Mouse (Mus musculus) adrenal gland (tissue): Measurements from ENCODE around the gene Myl9.

ENCODE experiments used
- intact Hi-C: fragments of 180-260 bp; cut with DNase I; formaldehyde crosslinking; loops from one replicate; pipeline ENCODE4 v1.15.1; 2025

The Myl9 gene

DNA sequence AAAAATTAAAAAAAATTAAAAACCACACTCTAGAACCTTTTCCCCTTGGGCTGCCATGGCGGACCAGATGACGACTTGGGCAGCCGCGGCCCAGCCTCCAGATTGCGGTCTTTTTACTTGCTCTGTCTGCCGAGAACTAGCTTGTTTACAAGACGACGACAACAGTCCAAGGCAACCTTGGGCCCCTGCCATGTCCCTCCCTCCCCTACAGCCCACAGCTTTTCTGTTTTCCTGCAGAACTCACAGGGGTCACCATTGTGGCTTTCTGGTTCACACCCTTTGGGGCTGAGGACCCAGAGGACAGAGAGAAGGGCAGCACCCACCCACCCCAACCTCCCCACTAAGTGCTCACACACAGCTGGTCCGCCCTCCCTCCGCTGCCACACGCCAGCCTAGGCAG is 12.1 kb upstream of the Myl9 start:
- intact Hi-C loops, result loop anchor here (5.0 kb wide), 1 partner anchor 41 kb away; no protein-coding TSS in a partner anchor

GRCm38 (mm10) chr2:156764022-156764421 is 11.2 kb upstream of the Myl9 start:
- intact Hi-C loops, result loop anchor here (5.0 kb wide), 1 partner anchor 42 kb away; no protein-coding TSS in a partner anchor

- intact Hi-C loops, result loop anchor here (5.0 kb wide), 1 partner anchor 42 kb away; no protein-coding TSS in a partner anchor
These were observed 10.5 kb upstream of the Myl9 start for GRCm38 (mm10) chr2:156764747-156765146.

DNA sequence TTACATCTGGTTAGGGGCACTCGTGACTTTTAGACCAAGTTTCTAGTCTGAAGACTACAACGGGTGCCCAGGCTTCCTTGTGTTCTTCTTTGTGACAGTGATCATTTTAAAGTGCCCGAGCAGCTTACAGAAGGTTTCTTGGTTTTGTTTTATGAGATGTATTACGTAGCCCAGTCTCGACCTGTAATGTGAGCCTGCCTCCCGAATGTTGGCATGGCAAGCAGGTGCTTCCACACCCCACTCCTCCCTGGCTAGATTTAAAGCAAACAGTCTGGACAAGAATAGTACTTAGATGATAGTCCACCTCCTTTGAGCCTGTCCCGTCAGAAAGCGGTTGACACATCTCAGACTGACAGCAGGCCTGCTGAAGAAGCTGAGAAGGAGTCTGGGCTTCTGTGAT is 9.6 kb upstream of the Myl9 start:
- intact Hi-C loops, result no loop called here

DNA sequence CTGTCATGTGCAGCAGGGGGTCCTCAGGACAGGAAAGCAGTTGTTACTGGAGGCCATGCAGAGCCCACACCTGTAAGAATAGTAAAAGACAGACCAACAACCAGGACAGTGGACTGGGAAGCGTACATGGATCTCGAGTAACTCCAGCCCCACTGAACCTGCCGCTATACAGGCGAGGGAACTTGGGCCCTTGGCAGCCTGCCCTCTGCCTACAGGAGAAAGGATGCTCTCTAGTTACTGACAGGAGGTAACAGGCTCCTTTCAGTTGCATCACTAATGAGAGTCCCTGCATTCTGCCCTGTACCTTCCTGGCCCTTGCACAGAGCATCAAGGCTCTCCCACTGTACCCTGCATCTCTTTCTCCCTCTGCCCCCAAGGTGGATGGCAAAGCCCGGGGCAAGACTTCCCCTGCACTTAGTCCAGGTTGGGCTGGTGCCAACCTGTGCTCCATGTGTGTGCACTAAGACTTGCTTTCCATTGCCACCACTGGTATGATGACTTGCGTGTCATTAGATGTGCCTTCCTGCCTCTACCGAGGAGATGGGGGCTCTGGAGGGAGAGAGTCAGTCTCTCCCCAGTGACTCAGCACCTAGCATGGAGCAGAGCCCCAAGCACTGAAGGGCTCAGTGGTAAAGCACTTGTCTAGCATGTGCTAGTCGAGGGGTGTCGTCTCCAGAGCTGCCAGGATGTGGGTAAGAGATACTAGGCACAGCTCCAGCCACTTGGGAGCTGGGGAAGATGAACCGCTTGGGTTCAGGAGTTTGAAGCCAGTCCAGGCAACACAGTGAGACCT is 8.8 kb upstream of the Myl9 start:
- intact Hi-C loops, result no loop called here

- intact Hi-C loops, result no loop called here
These were observed 8.1 kb upstream of the Myl9 start for GRCm38 (mm10) chr2:156767108-156767507.

GRCm38 (mm10) chr2:156769274-156769673 is 5.9 kb upstream of the Myl9 start:
- intact Hi-C loops, result no loop called here

DNA sequence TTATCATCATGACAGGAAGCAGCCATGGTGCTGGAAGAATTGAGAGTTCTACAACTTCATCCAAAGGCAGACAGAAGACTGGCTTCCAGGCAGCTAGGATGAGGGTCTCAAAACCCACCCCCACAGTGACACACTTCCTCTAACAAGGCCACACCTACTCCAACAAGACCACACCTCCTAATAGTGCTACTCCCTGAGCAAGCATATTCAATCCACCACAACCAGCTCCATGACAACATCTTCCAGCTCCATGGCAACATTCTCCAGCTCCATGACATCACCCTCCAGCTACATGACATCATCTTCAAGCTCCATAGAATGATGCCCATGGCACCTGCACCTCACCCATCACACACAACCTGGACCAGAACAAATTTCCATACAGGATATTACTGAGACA is 1.8 kb upstream of the Myl9 start:
- intact Hi-C loops, result no loop called here

DNA sequence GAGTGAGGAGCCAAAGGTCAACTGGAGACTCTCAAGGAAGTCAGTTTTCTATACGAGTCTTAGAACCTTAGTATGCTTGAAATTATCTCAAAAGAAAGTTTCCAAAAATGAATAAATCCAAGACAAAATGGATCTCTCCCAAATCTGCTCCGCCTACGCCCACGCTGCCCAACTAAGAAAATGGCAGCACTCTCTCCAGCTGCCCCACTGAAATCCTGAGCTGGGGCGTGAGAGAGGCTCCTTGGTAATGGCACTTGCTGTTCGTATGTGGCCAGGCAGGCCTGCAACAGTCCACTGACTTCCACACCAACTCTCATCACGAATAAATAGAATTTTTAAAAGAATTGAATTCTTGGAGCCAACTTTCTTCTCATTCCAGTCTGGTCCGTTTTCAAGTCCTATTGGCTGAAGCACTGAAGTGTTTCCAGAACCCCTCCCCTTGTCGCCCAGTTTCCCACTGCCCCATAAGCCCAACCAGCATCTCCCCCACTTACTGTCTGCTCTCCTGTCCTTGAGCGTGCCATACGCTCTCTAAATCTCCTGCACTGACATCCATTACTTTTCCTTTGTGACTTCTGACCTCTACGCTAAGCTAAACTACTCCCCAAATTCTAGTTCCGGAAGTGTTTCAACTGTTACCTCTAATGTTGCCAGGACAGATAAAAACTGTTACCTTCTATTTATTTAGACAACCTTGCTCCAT is 1.0 kb upstream of the Myl9 start:
- intact Hi-C loops, result no loop called here

GRCm38 (mm10) chr2:156775455-156776435 is 525 bp downstream of the Myl9 start:
- intact Hi-C loops, result no loop called here

DNA sequence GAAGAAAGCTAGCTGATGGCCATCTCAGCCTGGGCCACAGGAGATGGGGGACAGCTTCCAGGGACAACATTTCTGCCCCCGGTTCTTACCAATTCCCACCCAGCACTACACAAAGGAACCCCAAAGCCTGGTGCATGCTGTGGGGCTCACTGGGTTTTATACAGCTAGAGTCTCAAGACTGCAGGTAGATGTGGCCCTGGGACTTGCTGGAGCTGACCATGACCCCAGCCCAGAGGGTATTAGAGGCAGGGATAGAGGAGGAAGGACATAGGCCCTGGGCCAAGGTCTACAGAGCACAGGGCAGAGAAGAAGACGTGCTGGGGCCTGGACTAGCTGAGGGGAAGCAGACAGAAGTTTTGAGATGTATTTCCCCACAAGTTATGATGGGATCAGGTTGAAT is 1.7 kb downstream of the Myl9 start:
- intact Hi-C loops, result no loop called here

- intact Hi-C loops, result no loop called here
These were observed 2.2 kb downstream of the Myl9 start for GRCm38 (mm10) chr2:156777326-156778004.

GRCm38 (mm10) chr2:156778571-156778970 is 3.4 kb downstream of the Myl9 start:
- intact Hi-C loops, result no loop called here

DNA sequence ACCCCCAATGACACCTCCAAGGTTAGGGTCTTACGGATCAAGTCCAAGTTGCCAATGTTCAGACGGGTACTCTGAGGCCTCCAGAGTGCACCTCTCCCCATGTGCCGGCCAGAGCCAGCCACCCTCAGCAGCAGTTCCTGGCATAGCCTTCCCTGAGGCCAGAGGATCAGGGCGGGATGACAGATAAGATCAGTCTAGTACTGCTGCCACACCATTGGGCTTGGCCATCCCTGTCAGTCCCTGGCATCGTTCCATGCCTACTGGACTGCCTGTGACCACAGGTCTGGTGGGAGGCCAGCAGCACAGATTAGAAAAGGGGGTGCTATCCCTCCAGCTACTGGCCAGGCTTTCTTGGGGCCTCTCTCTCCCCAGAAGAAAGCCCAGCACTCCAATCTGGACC is 3.8 kb downstream of the Myl9 start:
- intact Hi-C loops, result no loop called here

DNA sequence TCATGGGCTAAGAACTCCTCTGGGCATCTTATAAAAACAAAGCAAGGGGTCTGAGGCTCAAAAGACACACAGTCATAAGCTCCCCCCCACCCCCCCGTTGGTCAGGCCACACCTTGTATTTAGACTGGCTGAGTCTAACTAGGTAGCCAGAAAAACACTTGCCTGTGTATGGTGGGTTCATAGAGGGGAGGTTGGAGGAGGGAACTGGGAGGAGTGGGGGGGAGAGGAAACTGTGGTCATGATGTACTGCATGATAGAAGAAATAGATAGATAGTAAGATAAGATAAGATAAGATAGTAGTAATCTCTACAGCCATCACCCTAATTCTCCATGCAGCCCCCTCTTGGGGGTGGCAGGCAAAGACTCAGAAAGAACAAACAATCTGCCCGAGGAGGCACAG is 4.3 kb downstream of the Myl9 start:
- intact Hi-C loops, result no loop called here

- intact Hi-C loops, result no loop called here
These were observed 4.9 kb downstream of the Myl9 start for GRCm38 (mm10) chr2:156780129-156780528.

DNA sequence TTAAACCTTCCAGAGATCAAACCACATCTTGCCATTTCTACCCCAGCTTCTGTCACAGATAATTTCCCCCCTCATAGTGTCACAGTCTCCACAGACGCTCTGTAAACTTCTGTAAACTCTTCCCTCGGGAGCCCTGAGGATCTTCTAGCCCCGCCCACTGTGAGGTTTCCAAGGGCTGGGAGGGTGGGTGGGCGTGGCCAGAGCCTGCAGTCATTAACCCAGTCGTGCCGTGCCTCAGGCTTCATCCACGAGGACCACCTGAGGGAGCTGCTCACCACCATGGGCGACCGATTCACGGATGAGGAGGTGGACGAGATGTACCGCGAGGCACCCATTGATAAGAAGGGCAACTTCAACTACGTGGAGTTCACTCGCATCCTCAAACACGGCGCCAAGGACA is 5.5 kb downstream of the Myl9 start:
- intact Hi-C loops, result no loop called here

GRCm38 (mm10) chr2:156781281-156781680 is 6.1 kb downstream of the Myl9 start:
- intact Hi-C loops, result no loop called here

DNA sequence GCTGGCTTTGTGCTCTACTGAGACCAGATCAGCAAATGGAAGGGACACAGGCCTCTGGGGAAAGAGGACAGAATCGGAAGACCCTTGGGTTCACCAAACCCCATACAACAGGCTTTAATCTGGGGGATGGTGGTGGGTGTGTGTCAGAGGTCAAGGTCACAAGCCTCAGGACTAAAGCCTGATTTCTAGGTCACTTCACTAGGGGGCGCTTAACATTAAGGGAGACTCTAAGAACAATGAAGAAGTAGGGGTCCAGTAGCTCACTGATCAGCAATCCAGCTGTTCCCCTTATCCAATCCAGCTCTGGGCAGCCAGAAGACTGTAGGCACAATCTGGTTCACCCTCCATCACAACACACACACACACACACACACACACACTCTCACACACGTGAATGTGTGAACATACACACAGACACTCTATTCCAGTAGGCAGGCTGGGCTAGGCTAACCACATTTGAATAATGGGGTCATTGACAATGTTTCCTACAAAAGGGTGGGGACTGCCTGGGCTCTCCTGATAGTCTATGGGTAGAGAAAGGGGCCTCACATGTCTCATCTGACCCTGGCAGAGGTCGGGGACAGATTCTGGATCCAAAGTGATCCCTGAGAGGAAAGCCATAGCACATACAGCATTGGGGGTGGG is 6.7 kb downstream of the Myl9 start:
- intact Hi-C loops, result no loop called here
